Mouse (Mus musculus) lung, adult 2 months (tissue): ENCODE results near the gene Gm10563.

Source experiments
- CTCF ChIP-seq: fragments of 200-500 bp; IDR thresholded peaks from 2 replicates; pipeline ENCODE4 v1.5.1; 2011; ENCODE audit warnings: mild to moderate bottlenecking, low read length, control low read depth; ENCODE audit not compliant: insufficient read depth
- POLR2A ChIP-seq: fragments of 200-500 bp; IDR thresholded peaks from 2 replicates; pipeline ENCODE4 v1.6.1; 2011; ENCODE audit warnings: low read depth, mild to moderate bottlenecking, control low read depth, low read length, borderline replicate concordance; ENCODE audit errors: extremely low read depth

DNA sequence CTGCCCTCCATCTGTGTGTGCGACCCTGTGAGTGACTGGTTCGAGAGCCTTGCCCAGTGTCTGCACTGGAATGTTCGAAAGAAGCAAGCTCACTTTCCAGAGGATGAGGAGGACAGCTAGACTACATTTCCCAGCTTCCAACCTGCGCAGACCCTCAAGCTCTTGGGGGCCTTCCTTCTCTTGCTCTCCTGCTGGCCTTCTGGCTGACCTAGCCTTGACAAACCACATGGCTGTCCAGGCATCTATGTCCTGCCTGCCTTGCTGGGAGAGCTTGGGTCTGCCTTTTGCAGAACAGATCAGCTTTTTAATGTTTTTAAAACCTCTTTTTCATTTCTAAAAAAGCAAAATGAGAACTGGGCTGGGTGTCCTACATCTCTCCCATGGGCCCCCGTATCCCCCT is 55.9 kb downstream of the Gm10563 start:
- TF ChIP-seq POLR2A (no peak), CTCF (no peak)
